Mouse (Mus musculus): ENCODE results near the gene Adgrg7. TPM values are rescaled to one million over a fixed set of nuclear protein-coding genes. Genes with fewer than 3 reads are reported as not detected.

Adgrg7 gene
- polyA plus RNA-seq, 1 experiment = not detected

GRCm38 (mm10) chr16:56794383-56795144 is 1.1 kb downstream of the Adgrg7 start:
- no peak overlapping the region for H3K4me3 ChIP-seq (replicated peaks; ENCODE audit: extremely low read depth, low read depth, low read length)
- no peak for DNase-seq
- WGBS = 83% methylated on average over 7 of the region's 7 CpGs
- TF ChIP-seq CTCF (IDR thresholded peaks at IDR 0.05; ENCODE audit: insufficient read depth, low read length) = no peak
- TF ChIP-seq POLR2A (IDR thresholded peaks at IDR 0.05; ENCODE audit: borderline replicate concordance, extremely low read depth, low read depth, low read length) = no peak
- no peaks in the 10 kb centered on the region for H3K4me1 ChIP-seq (ENCODE audit: control insufficient read depth, insufficient read depth, low read length)

GRCm38 (mm10) chr16:56793778-56794177 is 1.9 kb downstream of the Adgrg7 start:
- WGBS = 41% methylated on average over 1 of the region's 1 CpGs
- no peak for TF ChIP-seq POLR2A (IDR thresholded peaks at IDR 0.05; ENCODE audit: borderline replicate concordance, extremely low read depth, low read depth, low read length)
- TF ChIP-seq CTCF (IDR thresholded peaks at IDR 0.05; ENCODE audit: insufficient read depth, low read length) = no peak
- DNase-seq = no peak

GRCm38 (mm10) chr16:56785943-56786342 is 9.7 kb downstream of the Adgrg7 start:
- Histone ChIP-seq H3K4me1 (ENCODE audit: control insufficient read depth, insufficient read depth, low read length) (no peaks in the 10 kb centered on the region), H3K4me3 (replicated peaks; ENCODE audit: extremely low read depth, low read depth, low read length) (no peak overlapping the region)
- no peak for TF ChIP-seq CTCF (IDR thresholded peaks at IDR 0.05; ENCODE audit: insufficient read depth, low read length)
- no peak for TF ChIP-seq POLR2A (IDR thresholded peaks at IDR 0.05; ENCODE audit: borderline replicate concordance, extremely low read depth, low read depth, low read length)
- no peak for DNase-seq
- 82% methylated on average over 2 of the region's 2 CpGs for WGBS

More at GRCm38 (mm10) chr16:56793778-56794177, 1.9 kb downstream of the Adgrg7 start:
- Histone ChIP-seq H3K4me1 (ENCODE audit: control insufficient read depth, insufficient read depth, low read length) (no peaks in the 10 kb centered on the region), H3K4me3 (replicated peaks; ENCODE audit: extremely low read depth, low read depth, low read length) (no peak overlapping the region)

DNA sequence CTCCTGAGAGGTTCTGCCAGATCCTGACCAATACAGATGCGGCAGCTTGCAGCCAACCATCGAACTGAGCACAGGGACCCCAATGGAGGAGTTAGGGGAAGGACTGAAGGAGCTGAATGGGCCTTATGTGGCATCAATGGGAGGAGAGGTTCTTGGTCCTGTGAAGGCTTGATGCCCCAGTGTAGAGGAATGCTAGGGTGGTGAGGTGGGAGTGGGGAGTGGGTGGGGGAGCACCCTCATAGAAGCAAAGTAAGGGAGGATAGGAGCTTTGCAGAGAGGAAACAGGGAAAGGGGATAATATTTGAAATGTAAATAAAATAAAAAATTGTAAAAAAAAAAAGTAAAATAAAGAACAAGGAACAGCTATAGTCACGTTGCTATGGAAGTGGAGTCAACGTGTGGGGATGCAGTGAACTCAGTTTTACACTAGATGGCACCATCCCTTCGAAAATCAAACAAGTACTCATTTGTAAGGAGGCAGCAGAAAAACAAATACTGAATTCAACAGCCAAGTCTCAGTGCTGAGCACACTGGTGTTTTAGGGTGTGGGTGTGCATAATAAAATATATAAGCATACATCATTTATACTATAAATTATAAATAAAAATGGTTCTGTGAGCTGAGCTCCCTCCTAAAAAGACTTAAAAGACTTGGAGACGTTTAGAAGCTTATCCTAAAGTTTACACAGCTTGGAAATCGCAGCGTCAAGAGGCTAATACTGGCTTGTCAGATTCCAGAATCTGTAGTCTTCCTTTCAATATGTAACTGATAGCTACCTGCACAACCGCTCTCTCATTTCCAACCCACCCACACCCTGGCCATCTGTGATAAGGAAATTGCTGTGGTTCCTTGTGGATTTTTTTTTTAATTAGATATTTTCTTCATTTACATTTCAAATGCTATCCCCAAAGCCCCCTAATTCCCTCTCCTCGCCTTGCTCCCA is 24.2 kb downstream of the Adgrg7 start:
- Histone ChIP-seq H3K4me3 (replicated peaks; ENCODE audit: extremely low read depth, low read depth, low read length) (no peak overlapping the region), H3K4me1 (ENCODE audit: control insufficient read depth, insufficient read depth, low read length) (no peaks in the 10 kb centered on the region)
- DNase-seq = peak; percentile 11
- TF ChIP-seq CTCF (IDR thresholded peaks at IDR 0.05; ENCODE audit: insufficient read depth, low read length) = peak; percentile 44; the same call in 1 of the 2 replicates
- no peak for TF ChIP-seq POLR2A (IDR thresholded peaks at IDR 0.05; ENCODE audit: borderline replicate concordance, extremely low read depth, low read depth, low read length)
- 44% methylated on average over 10 of the region's 10 CpGs for WGBS

DNA sequence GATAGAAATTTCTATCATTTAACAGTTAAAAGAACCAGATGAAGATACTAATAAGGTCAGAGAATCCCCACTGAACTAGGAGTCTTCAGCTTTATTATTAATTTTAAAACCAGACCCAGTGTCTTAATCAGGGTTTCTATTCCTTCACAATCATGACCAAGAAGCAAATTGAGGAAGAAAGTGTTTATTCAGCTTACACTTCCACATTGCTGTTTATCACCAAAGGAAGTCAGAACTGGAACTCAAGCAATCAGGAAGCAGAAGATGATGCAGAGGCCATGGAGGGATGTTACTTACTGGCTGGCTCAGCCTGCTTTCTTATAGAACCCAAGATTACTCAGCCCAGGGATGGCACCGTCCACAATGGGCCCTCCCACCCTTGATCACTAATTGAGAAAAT is 66.6 kb downstream of the Adgrg7 start:
- H3K4me1 ChIP-seq (ENCODE audit: control insufficient read depth, insufficient read depth, low read length) = no peaks in the 10 kb centered on the region
- no peak overlapping the region for H3K4me3 ChIP-seq (replicated peaks; ENCODE audit: extremely low read depth, low read depth, low read length)
- DNase-seq = no peak
- 18% methylated on average over 1 of the region's 1 CpGs for WGBS
- TF ChIP-seq POLR2A (IDR thresholded peaks at IDR 0.05; ENCODE audit: borderline replicate concordance, extremely low read depth, low read depth, low read length) (no peak), CTCF (IDR thresholded peaks at IDR 0.05; ENCODE audit: insufficient read depth, low read length) (no peak)

GRCm38 (mm10) chr16:56724927-56725326 is 70.7 kb downstream of the Adgrg7 start:
- no peak for DNase-seq
- Histone ChIP-seq H3K4me1 (ENCODE audit: control insufficient read depth, insufficient read depth, low read length) (no peaks in the 10 kb centered on the region), H3K4me3 (replicated peaks; ENCODE audit: extremely low read depth, low read depth, low read length) (no peak overlapping the region)
- WGBS = 55% methylated on average over 10 of the region's 10 CpGs
- TF ChIP-seq POLR2A (IDR thresholded peaks at IDR 0.05; ENCODE audit: borderline replicate concordance, extremely low read depth, low read depth, low read length) (no peak), CTCF (IDR thresholded peaks at IDR 0.05; ENCODE audit: insufficient read depth, low read length) (no peak)

DNA sequence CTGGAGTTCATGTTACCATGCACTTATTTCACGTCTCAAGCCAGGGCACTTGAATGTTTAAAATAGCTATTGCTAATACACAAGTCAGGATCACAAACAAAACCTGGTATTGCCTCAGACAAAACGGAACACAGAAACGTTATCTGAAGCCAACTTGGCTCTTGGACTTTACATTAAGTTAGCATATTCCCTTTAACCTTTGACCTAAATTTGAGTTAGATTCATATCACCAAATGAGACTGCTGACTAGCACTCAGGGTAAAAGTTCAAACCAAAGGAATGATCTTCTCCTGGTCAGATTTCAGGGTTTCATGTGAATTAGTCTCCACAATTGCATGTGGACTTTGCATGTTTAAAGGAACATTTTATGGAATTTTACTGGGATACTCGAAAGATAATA is 73.3 kb downstream of the Adgrg7 start:
- Histone ChIP-seq H3K4me1 (ENCODE audit: control insufficient read depth, insufficient read depth, low read length) (peaks cover 3% of the 10 kb centered on the region; the same call in 1 of the 2 replicates), H3K4me3 (replicated peaks; ENCODE audit: extremely low read depth, low read depth, low read length) (no peak overlapping the region)
- TF ChIP-seq CTCF (IDR thresholded peaks at IDR 0.05; ENCODE audit: insufficient read depth, low read length) = no peak
- no peak for TF ChIP-seq POLR2A (IDR thresholded peaks at IDR 0.05; ENCODE audit: borderline replicate concordance, extremely low read depth, low read depth, low read length)
- WGBS = 44% methylated on average over 4 of the region's 4 CpGs
- DNase-seq = no peak

GRCm38 (mm10) chr16:56719031-56719430 is 76.6 kb downstream of the Adgrg7 start:
- peaks cover 9% of the 10 kb centered on the region for H3K4me1 ChIP-seq (ENCODE audit: control insufficient read depth, insufficient read depth, low read length)

More at GRCm38 (mm10) chr16:56719031-56719430, 76.6 kb downstream of the Adgrg7 start:
- no peak overlapping the region for H3K4me3 ChIP-seq (replicated peaks; ENCODE audit: extremely low read depth, low read depth, low read length)
- no peak for DNase-seq
- no peak for TF ChIP-seq CTCF (IDR thresholded peaks at IDR 0.05; ENCODE audit: insufficient read depth, low read length)
